Mouse (Mus musculus): ENCODE results near the gene C130079G13Rik. TPM values are rescaled to one million over a fixed set of nuclear protein-coding genes. Genes with fewer than 3 reads are reported as not detected.

The C130079G13Rik gene
- polyA plus RNA-seq, 1 experiment from 2014 or later: not detected

Other genes with a start within 250 kb of the C130079G13Rik start
- not detected in 2 replicates for gene Gm5538, start 195.4 kb upstream of the C130079G13Rik start, polyA plus RNA-seq (2014; fragmentation: Nextera tagmentation; extraction: Ambion mirVana)
- gene Gm8298, start 64.2 kb upstream of the C130079G13Rik start, polyA plus RNA-seq (2014; fragmentation: Nextera tagmentation; extraction: Ambion mirVana): not detected in 2 replicates
- gene Aadacl2, start 81.5 kb downstream of the C130079G13Rik start, polyA plus RNA-seq (2014; fragmentation: Nextera tagmentation; extraction: Ambion mirVana): not detected in 2 replicates
- not detected in 2 replicates for gene Aadac, start 100.5 kb downstream of the C130079G13Rik start, polyA plus RNA-seq (2014; fragmentation: Nextera tagmentation; extraction: Ambion mirVana)
- 0.14 and 0.18 TPM in 2 replicates for gene Sucnr1, start 156.7 kb downstream of the C130079G13Rik start, polyA plus RNA-seq (2014; fragmentation: Nextera tagmentation; extraction: Ambion mirVana)

Data from midbrain, embryonic 11.5 days (tissue).